Mouse (Mus musculus) kidney, embryonic 15.5 days (tissue): ENCODE results near the gene Fastkd1. TPM values are rescaled to one million over a fixed set of nuclear protein-coding genes. Genes with fewer than 3 reads are reported as not detected.
"Not testable (repeated sequence)": the region's sequence is repeated elsewhere in the genome, so short reads cannot be mapped to it uniquely, and the experiment has no call there.

Experiments
- ATAC-seq: fragments of 200-750 bp; cut with Nextera tagmentation; replicated peaks from 2 replicates; pipeline ENCODE4 v1.8.0; 2017; ENCODE audit warnings: moderate TSS enrichment; ENCODE audit not compliant: low FRiP score
- H3K27ac ChIP-seq: fragments of 300-500 bp; sonication (generic); 2 replicates; pipeline ENCODE4 v1.5.1; 2015; ENCODE audit warnings: mild to moderate bottlenecking, inconsistent platforms
- H3K27me3 ChIP-seq: fragments of 300-500 bp; sonication (generic); 2 replicates; pipeline ENCODE4 v1.6.1; 2015; ENCODE audit warnings: inconsistent platforms
- H3K36me3 ChIP-seq: fragments of 300-500 bp; sonication (generic); 2 replicates; pipeline ENCODE4 v1.6.1; 2015; ENCODE audit warnings: inconsistent platforms
- H3K4me1 ChIP-seq: fragments of 300-500 bp; sonication (generic); 2 replicates; pipeline ENCODE4 v1.6.1; 2015; ENCODE audit warnings: inconsistent platforms
- H3K4me2 ChIP-seq: fragments of 300-500 bp; sonication (generic); 2 replicates; pipeline ENCODE4 v1.6.1; 2015; ENCODE audit warnings: moderate library complexity, mild to moderate bottlenecking, inconsistent platforms
- H3K4me3 ChIP-seq: fragments of 300-500 bp; sonication (generic); replicated peaks from 2 replicates; pipeline ENCODE4 v1.5.1; 2015; ENCODE audit warnings: mild to moderate bottlenecking, inconsistent platforms
- H3K9ac ChIP-seq: fragments of 300-500 bp; sonication (generic); 2 replicates; pipeline ENCODE4 v1.6.1; 2015; ENCODE audit warnings: mild to moderate bottlenecking, inconsistent platforms
- H3K9me3 ChIP-seq: fragments of 300-500 bp; sonication (generic); replicated peaks from 2 replicates; pipeline ENCODE4 v1.6.1; 2016; ENCODE audit warnings: inconsistent platforms
- WGBS: fragments of 180-500 bp; shearing (Covaris S2); methylation state at CpG from one replicate; pipeline ENCODE4 v1.1.7; 2015; ENCODE audit warnings: mixed read lengths; 5-methylcytosine and 5-hydroxymethylcytosine counted together
- polyA plus RNA-seq: library from polyadenylated mRNA; unstranded; fragments of >200 nt; fragmentation: Nextera tagmentation; extraction: Ambion mirVana; gene quantifications from 2 replicates; pipeline ENCODE4 v1.2.1, GENCODE M21; 2015

Fastkd1 gene
- polyA plus RNA-seq, 1 experiment from 2014 or later = 13.7 TPM

DNA sequence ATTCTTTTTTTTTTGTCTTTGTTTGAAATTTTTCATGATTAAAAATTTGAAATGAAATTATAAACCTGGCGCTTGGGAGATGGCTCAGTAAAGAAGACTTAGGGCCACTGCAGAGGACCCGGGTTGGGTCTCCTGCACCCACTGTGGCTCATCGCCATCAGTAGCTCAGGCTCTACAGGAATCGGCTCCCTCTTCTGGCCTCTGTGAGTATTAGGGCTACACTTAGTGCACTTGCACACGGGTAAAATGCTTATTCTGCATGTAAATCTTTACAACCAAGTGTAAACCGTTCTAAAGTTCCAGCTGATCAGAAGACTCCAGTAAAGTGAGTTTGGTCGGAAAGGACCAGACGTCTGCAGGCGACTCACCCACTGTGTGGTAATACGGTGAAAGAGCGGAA lies 19.8 kb downstream of the Fastkd1 start:
- Histone ChIP-seq H3K4me3 (no peak overlapping the region), H3K4me1 (no peaks in the 10 kb centered on the region), H3K4me2 (no peak overlapping the region), H3K27ac (no peak overlapping the region), H3K27me3 (no peaks in the 10 kb centered on the region), H3K9ac (no peak overlapping the region), H3K36me3 (peaks cover 64% of the 10 kb centered on the region), H3K9me3 (no peaks in the 10 kb centered on the region)
- ATAC-seq = no peak
- WGBS = 93% methylated on average over 11 of the region's 11 CpGs

DNA sequence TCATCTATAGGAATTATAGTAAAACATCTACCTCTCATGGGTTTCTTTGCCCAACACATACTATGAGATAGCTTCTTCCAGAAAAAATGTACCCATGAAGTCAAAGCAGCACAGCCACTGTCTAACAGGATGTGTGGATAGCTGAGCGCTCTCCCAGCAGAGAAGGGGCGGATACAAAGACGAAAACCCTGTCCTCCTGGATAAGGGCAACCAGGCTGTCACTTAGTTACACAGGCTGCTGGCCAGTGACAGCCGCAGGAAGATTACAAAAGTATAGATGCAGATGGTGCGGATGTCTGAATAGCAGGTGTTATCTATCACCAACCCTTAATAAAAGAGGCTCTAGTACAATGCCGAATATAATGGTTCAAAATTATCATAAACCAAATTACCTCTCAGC lies 22.5 kb downstream of the Fastkd1 start:
- peaks cover 61% of the 10 kb centered on the region for H3K36me3 ChIP-seq
- H3K9me3 ChIP-seq = no peaks in the 10 kb centered on the region
- no peak for ATAC-seq
- no peaks in the 10 kb centered on the region for H3K4me1 ChIP-seq
- H3K4me2 ChIP-seq = no peak overlapping the region
- H3K27me3 ChIP-seq = no peaks in the 10 kb centered on the region
- no peak overlapping the region for H3K27ac ChIP-seq
- 92% methylated on average over 6 of the region's 6 CpGs for WGBS
- H3K9ac ChIP-seq = no peak overlapping the region
- no peak overlapping the region for H3K4me3 ChIP-seq

- 84% methylated on average over 3 of the region's 3 CpGs for WGBS
- H3K9me3 ChIP-seq = no peaks in the 10 kb centered on the region
These were observed 23.1 kb downstream of the Fastkd1 start for GRCm38 (mm10) chr2:69690214-69690613.

GRCm38 (mm10) chr2:69684488-69684887 lies 28.8 kb downstream of the Fastkd1 start:
- no peak overlapping the region for H3K9ac ChIP-seq
- H3K27ac ChIP-seq = no peak overlapping the region
- H3K9me3 ChIP-seq = no peaks in the 10 kb centered on the region
- no peak overlapping the region for H3K4me2 ChIP-seq
- no peaks in the 10 kb centered on the region for H3K4me1 ChIP-seq
- WGBS = 95% methylated on average over 3 of the region's 3 CpGs
- no peaks in the 10 kb centered on the region for H3K27me3 ChIP-seq
- no peak for ATAC-seq
- H3K4me3 ChIP-seq = no peak overlapping the region
- peaks cover 24% of the 10 kb centered on the region for H3K36me3 ChIP-seq

More at GRCm38 (mm10) chr2:69690214-69690613, 23.1 kb downstream of the Fastkd1 start:
- Histone ChIP-seq H3K27me3 (no peaks in the 10 kb centered on the region), H3K27ac (no peak overlapping the region), H3K4me2 (no peak overlapping the region), H3K4me3 (no peak overlapping the region), H3K9ac (no peak overlapping the region), H3K36me3 (peaks cover 61% of the 10 kb centered on the region), H3K4me1 (no peaks in the 10 kb centered on the region)
- no peak for ATAC-seq

DNA sequence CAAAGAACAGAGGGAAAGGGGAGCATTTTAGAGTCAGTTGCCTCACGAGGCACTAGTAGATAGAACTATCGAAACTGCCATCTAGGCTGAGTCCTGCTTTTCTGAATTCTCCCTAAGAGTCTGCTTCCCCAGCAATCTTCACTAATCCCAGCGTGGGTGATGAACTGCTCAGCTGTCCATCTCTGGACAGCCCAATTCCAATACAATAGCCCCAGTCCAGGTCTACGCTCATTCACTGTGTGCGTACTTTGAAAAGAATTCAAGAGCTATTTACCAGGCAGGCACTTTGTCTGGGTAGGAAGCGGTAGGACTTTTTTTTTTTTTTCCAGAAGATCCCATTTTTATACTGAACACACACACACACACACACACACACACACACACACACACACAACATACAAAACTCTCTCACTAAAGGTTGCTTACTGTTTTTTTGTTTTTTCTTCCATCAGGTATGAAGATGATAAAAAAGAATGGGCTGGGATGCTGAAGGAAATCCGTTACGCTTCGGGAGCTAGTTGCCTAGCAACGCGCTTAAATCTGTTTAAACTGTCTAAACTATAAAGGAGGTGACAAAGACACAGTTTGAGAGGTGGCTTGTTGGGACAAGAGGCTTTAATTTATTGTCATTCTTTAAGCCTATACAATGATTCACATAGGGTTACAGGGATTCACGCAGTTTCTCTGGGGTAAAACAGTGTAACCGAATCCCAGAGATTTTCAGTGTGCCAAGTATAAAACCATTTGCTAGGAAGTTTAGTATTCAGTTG lies 30.1 kb downstream of the Fastkd1 start:
- 84% methylated on average over 13 of the region's 13 CpGs for WGBS

DNA sequence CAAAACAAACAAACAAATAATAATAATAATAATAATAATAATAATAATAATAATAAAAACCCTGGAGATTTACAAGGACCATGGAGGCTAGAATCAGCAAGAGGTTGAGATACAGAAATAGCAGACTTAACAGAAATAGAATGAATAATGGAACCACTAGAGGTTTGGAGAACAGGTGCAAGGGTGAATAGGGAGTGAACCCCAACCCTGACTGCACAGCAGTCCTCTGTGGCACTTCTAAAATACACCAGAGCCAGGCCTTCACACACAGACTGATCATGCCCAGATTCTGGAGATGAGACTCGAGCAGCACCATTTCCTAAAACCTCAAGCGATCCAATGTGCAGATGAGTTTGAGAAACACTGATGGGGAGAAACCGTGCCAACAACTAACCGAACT lies 31.4 kb downstream of the Fastkd1 start:
- peaks cover 17% of the 10 kb centered on the region; the same call in 1 of the 2 replicates for H3K36me3 ChIP-seq
- no peak for ATAC-seq
- H3K4me3 ChIP-seq = no peak overlapping the region
- H3K4me2 ChIP-seq = no peak overlapping the region
- no peak overlapping the region for H3K9ac ChIP-seq
- no peak overlapping the region for H3K27ac ChIP-seq
- H3K4me1 ChIP-seq = no peaks in the 10 kb centered on the region
- H3K9me3 ChIP-seq = no peaks in the 10 kb centered on the region
- WGBS = 94% methylated on average over 4 of the region's 4 CpGs
- H3K27me3 ChIP-seq = no peaks in the 10 kb centered on the region

More for the DNA sequence above, 30.1 kb downstream of the Fastkd1 start:
- Histone ChIP-seq H3K4me3 (no peak overlapping the region), H3K9ac (no peak overlapping the region), H3K9me3 (no peaks in the 10 kb centered on the region), H3K4me1 (no peaks in the 10 kb centered on the region), H3K4me2 (no peak overlapping the region), H3K36me3 (peaks cover 20% of the 10 kb centered on the region; the same call in 1 of the 2 replicates), H3K27ac (no peak overlapping the region), H3K27me3 (no peaks in the 10 kb centered on the region)
- no peak for ATAC-seq

DNA sequence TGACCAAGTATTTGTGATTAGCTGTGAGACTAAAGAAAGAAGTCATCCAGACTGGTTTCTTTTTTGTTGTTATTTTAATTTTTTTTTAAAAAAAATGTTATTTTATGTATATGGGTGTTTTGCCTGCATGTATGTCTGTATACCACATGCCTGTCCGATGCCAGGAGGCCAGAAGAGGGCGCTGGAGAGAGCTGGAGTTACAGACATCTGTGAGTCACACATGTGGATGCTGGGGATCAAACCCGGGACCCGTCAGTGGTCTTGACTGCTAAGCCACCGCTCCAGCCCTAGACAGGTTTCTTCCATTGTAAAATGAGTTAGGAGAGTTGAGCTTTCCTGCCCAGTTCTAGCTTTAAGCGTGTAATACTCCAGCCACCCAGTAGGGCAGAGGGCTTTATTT lies 33.3 kb downstream of the Fastkd1 start:
- H3K9ac ChIP-seq = no peak overlapping the region
- H3K4me3 ChIP-seq = no peak overlapping the region
- H3K4me2 ChIP-seq = no peak overlapping the region
- no peaks in the 10 kb centered on the region for H3K27me3 ChIP-seq
- no peak for ATAC-seq
- H3K4me1 ChIP-seq = no peaks in the 10 kb centered on the region
- H3K9me3 ChIP-seq = no peaks in the 10 kb centered on the region
- 66% methylated on average over 6 of the region's 6 CpGs for WGBS
- H3K36me3 ChIP-seq = peaks cover 9% of the 10 kb centered on the region; the same call in 1 of the 2 replicates
- no peak overlapping the region for H3K27ac ChIP-seq

DNA sequence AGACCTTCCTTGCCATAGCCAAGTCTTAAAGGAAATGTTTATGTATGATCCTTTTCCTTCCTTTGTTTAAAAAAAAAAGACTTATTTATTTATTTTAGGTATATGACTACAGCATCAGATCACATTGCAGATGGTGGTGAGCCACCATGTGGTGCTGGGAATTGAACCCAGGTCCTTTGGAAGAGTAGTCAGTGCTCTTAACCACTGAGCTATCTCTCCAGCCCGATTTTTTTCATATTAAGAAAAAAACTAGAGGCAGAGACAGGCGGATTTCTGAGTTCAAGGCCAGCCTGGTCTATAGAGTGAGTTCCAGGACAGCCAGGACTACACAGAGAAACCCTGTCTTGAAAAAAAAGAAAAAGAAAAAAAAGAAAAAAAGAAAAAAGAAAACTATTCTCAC lies 36.1 kb downstream of the Fastkd1 start:
- not testable (repeated sequence) for H3K9ac ChIP-seq, H3K27me3 ChIP-seq, H3K36me3 ChIP-seq, H3K4me2 ChIP-seq, H3K4me3 ChIP-seq, H3K4me1 ChIP-seq, ATAC-seq, H3K9me3 ChIP-seq, H3K27ac ChIP-seq
- WGBS = 84% methylated on average over 2 of the region's 2 CpGs

GRCm38 (mm10) chr2:69676713-69677112 lies 36.6 kb downstream of the Fastkd1 start:
- Histone ChIP-seq H3K9ac (no peak overlapping the region), H3K4me3 (no peak overlapping the region), H3K4me2 (no peak overlapping the region), H3K9me3 (no peaks in the 10 kb centered on the region), H3K27me3 (no peaks in the 10 kb centered on the region), H3K36me3 (peaks cover 5% of the 10 kb centered on the region; the same call in 1 of the 2 replicates), H3K4me1 (no peaks in the 10 kb centered on the region), H3K27ac (no peak overlapping the region)
- no peak for ATAC-seq
- 65% methylated on average over 2 of the region's 2 CpGs for WGBS

- H3K27me3 ChIP-seq = no peaks in the 10 kb centered on the region
- peaks cover 9% of the 10 kb centered on the region; the same call in 1 of the 2 replicates for H3K36me3 ChIP-seq
- H3K27ac ChIP-seq = no peak overlapping the region
- 92% methylated on average over 9 of the region's 9 CpGs for WGBS
- ATAC-seq = no peak
- no peak overlapping the region for H3K4me3 ChIP-seq
- no peak overlapping the region for H3K9ac ChIP-seq
- no peak overlapping the region for H3K4me2 ChIP-seq
- H3K9me3 ChIP-seq = no peaks in the 10 kb centered on the region
- H3K4me1 ChIP-seq = no peaks in the 10 kb centered on the region
These were observed 38.0 kb downstream of the Fastkd1 start for GRCm38 (mm10) chr2:69675266-69675665.

DNA sequence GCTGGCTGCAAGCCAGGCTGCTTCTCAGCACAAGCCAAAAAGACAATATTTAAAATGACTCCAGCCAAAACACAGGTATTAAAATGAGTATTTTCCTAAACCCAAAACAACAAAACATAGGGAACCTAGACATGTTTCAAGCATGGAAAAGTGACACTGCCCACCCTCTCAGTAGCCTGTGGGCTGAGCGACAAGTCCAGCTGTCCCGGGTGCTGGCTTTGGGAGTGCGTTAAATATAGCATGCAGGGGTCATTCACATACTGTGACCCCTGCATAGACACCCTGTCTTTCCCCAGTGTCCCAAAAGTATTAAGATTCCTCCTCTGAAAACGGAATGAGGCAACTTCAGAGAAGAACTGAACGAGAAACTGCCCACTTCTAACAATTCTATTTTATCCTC lies 39.6 kb downstream of the Fastkd1 start:
- Histone ChIP-seq H3K4me2 (no peak overlapping the region), H3K4me1 (no peaks in the 10 kb centered on the region), H3K4me3 (no peak overlapping the region), H3K9me3 (no peaks in the 10 kb centered on the region), H3K27ac (no peak overlapping the region), H3K9ac (no peak overlapping the region), H3K27me3 (no peaks in the 10 kb centered on the region), H3K36me3 (0 out of 2 replicates have a peak, but pooled peaks cover 6% of the 10 kb centered on the region)
- ATAC-seq = no peak
- 61% methylated on average over 5 of the region's 5 CpGs for WGBS

- Histone ChIP-seq H3K4me3 (no peak within 1 kb of the TSS), H3K4me2 (no peak within 1 kb of the TSS), H3K4me1 (no peaks in the 10 kb centered on the region), H3K27me3 (no peaks in the 10 kb centered on the region), H3K27ac (no peak within 1 kb of the TSS), H3K36me3 (peaks cover 19% of the 10 kb centered on the region), H3K9ac (no peak within 1 kb of the TSS), H3K9me3 (no peaks in the 10 kb centered on the region)
- 81% methylated on average over 9 of the region's 9 CpGs for WGBS
- ATAC-seq = no peak
These were observed 43.5 kb downstream of the Fastkd1 start, which contains the start of gene Klhl41 for GRCm38 (mm10) chr2:69669853-69670252. Klhl41 (plus strand) TSS chr2:69670120.

GRCm38 (mm10) chr2:69668414-69668813 lies 44.9 kb downstream of the Fastkd1 start:
- H3K4me2 ChIP-seq = no peak overlapping the region
- H3K36me3 ChIP-seq = peaks cover 19% of the 10 kb centered on the region
- H3K9me3 ChIP-seq = no peaks in the 10 kb centered on the region
- ATAC-seq = no peak
- H3K4me1 ChIP-seq = no peaks in the 10 kb centered on the region
- no peak overlapping the region for H3K9ac ChIP-seq
- 80% methylated on average over 6 of the region's 6 CpGs for WGBS
- H3K27me3 ChIP-seq = no peaks in the 10 kb centered on the region
- H3K27ac ChIP-seq = no peak overlapping the region
- H3K4me3 ChIP-seq = no peak overlapping the region
